Mouse (Mus musculus): ENCODE measurements around the gene Ndufa11. TPM values are rescaled to one million over a fixed set of nuclear protein-coding genes. Genes with fewer than 3 reads are reported as not detected.
A peak's percentile ranks its signal among the peaks of the same experiment; 100 is the strongest.

Gene Ndufa11
- total RNA-seq, 2 experiments from 2014 or later: 106 to 134 TPM

- peak; percentile 57 for ATAC-seq (replicated peaks; ENCODE audit: poor library complexity, severe bottlenecking)
Observed at GRCm38 (mm10) chr17:56757416-56758123, 40.0 kb downstream of the Ndufa11 start, which contains the start of gene Nrtn. Gene Nrtn (minus strand): TSS chr17:56757530.

DNA sequence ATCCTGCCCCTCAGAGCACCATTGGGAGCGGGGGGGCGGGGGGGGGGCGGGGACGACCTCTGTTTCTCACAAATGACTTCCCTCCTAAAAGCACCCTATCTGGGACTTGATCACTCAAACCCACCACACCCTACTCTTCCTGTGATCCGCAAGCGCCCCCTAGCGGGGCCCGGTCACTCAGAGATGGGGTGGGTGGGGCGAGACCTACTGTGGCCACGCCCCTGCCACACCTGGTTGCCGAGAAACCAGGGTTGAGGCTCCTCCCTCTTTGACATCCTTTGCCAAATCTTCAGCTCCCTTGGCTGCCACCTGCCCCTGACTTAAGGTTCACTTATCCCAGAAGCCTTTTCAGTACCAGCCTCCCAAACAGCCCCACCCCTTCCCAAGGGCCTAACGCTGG, 40.6 kb downstream of the Ndufa11 start:
- peak; percentile 32 for ATAC-seq (replicated peaks; ENCODE audit: poor library complexity, severe bottlenecking)

- ATAC-seq (replicated peaks; ENCODE audit: poor library complexity, severe bottlenecking): no peak
Observed at GRCm38 (mm10) chr17:56759261-56759660, 41.7 kb downstream of the Ndufa11 start.

- no peak for ATAC-seq (replicated peaks; ENCODE audit: poor library complexity, severe bottlenecking)
Observed at GRCm38 (mm10) chr17:56761077-56761476, 43.5 kb downstream of the Ndufa11 start.

GRCm38 (mm10) chr17:56761991-56762410, 44.4 kb downstream of the Ndufa11 start:
- peak; percentile 21 for ATAC-seq (replicated peaks; ENCODE audit: poor library complexity, severe bottlenecking)

GRCm38 (mm10) chr17:56762769-56763731, 45.5 kb downstream of the Ndufa11 start:
- peak; percentile 31 for ATAC-seq (replicated peaks; ENCODE audit: poor library complexity, severe bottlenecking)

DNA sequence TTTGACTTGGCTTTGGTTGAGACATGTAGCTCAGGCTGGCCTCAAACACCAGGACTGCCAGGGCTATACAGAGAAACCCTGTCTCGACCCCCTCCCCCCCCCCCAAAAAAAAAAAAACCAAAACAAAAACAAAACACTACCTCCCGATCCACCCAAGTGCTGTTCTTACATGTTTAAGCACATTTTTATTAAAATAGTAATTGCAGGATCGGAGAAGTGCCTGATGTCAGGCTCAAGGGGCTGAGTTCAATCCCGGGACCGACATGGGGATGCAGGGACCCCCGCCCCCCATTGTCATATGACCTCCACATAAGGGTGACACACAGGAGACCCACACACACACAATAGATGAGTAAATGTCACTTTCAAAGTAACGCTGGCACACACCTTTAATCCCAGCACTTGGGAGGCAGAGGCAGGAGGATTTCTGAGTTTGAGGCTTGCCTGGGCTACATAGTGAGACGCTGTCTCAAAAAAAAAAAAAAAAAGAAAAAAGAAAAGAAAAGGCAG, 46.2 kb downstream of the Ndufa11 start:
- no peak for ATAC-seq (replicated peaks; ENCODE audit: poor library complexity, severe bottlenecking)

DNA sequence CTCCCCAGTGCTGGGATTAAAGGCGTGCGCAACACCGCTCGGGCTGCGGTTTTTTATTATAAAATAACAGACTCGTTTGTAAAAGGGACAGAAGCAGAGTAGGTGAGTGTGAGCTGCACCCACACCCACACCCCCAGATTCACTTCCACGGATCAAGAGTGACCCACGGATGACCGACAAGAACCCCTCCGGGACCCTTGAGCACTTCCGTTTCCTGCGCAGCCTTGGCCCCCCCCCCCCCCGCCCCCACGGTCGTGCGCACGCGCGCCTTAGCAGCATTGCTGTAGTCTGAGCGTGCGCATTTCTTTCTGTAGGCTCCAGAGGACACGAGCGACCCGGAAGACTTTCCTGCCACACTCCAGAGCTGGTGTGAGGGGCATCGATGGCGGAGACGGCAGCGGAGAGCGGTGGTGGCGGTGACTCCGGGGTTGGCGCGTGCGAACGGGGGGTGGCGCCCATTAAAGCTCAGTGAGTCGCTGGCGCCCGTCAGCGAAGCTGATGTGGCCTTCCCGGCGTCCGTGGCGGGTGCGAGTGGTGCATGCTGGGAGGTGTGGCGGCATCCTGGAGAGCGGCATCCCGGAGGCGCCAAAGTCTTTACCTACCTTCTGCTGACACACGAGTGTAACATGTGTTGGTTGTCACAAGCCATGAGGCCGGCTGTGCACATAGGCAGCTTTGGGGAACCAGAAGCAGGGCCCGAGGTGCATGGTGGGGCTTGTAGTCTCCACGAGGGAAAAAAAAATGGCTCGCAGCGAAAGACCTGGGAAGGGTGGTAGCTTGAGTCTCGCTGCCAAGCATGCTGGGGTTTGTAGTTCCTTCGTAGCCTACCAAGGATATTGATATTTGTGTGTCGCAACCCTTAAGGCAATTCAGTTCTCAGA, 47.1 kb downstream of the Ndufa11 start, which contains the start of gene Dus3l:
Dus3l (plus strand) TSS at position 284 of the 881 bp plus-strand sequence.
- peak; percentile 68 for ATAC-seq (replicated peaks; ENCODE audit: poor library complexity, severe bottlenecking)

DNA sequence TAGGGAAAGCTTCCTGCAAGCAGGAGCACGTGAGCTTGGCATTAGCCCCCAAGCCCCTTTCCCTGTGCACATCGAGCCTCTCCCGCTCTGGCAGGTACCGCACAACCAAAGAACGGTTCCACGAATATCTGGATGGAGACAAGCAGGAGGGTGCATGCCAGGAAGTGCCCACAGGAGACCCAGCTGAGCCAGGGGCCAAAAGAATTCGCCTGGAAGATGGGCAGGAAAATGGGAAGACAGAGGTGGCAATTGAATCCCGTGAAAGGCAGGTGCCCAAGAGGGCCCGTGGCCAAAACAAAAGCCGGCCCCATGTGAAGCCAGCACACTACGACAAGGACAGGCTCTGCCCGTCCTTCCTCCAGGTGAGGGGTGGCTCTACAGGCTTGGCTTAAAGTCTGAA, 47.9 kb downstream of the Ndufa11 start:
- no peak for ATAC-seq (replicated peaks; ENCODE audit: poor library complexity, severe bottlenecking)

- no peak for ATAC-seq (replicated peaks; ENCODE audit: poor library complexity, severe bottlenecking)
Observed at GRCm38 (mm10) chr17:56766631-56767405, 49.3 kb downstream of the Ndufa11 start.

- no peak for ATAC-seq (replicated peaks; ENCODE audit: poor library complexity, severe bottlenecking)
Observed at GRCm38 (mm10) chr17:56767531-56768135, 50.1 kb downstream of the Ndufa11 start.

GRCm38 (mm10) chr17:56768941-56769340, 51.4 kb downstream of the Ndufa11 start:
- ATAC-seq (replicated peaks; ENCODE audit: poor library complexity, severe bottlenecking): no peak

DNA sequence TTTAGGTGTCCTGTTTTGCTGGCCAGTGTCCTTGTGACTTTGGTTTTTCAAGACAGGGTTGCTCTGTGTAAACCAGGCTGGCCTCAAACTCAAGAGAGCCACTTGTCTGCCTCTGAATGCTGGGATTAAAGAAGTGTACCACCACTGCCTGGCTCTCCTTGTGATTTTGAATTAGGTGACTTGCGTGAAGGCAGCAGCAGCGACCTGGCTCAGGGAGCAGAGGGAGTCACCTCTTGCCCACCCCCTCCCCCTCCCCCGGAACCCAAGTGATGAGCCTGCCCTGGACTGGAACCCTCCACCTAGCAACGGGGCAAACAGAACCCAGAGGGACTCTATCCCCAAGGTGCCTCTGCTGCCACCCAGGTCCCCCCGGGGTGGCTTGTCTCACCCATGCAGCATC, 52.4 kb downstream of the Ndufa11 start, which contains the start of gene Prr22:
Prr22 (plus strand) TSS at position 301 of the 400 bp plus-strand sequence.
- no peak for ATAC-seq (replicated peaks; ENCODE audit: poor library complexity, severe bottlenecking)

Other genes starting within 250 kb of the Ndufa11 start
- 62.2 and 73.5 TPM in 2 replicates for gene Ptprs, start 241.3 kb upstream of the Ndufa11 start, total RNA-seq (2014; fragmentation: Nextera tagmentation)
- gene Ptprs, start 241.3 kb upstream of the Ndufa11 start, total RNA-seq (2017): 45.1 and 59.2 TPM in 2 replicates
- not detected in 2 replicates for gene Znrf4, start 205.3 kb upstream of the Ndufa11 start, total RNA-seq (2014; fragmentation: Nextera tagmentation)
- gene Znrf4, start 205.3 kb upstream of the Ndufa11 start, total RNA-seq (2017): not detected in 2 replicates
- gene Gm20219, start 163.4 kb upstream of the Ndufa11 start, total RNA-seq (2014; fragmentation: Nextera tagmentation): 0.84 and 1.1 TPM in 2 replicates
- gene Gm20219, start 163.4 kb upstream of the Ndufa11 start, total RNA-seq (2017): 0.41 TPM in 1 of 2 replicates, not detected in the other
- 99.5 and 132 TPM in 2 replicates for gene Safb2, start 133.2 kb upstream of the Ndufa11 start, total RNA-seq (2014; fragmentation: Nextera tagmentation)
- gene Safb2, start 133.2 kb upstream of the Ndufa11 start, total RNA-seq (2017): 66.4 and 76.5 TPM in 2 replicates
- 69.1 and 99.9 TPM in 2 replicates for gene Safb, start 132.9 kb upstream of the Ndufa11 start, total RNA-seq (2014; fragmentation: Nextera tagmentation)
- gene Safb, start 132.9 kb upstream of the Ndufa11 start, total RNA-seq (2017): 72.9 and 77.2 TPM in 2 replicates
- 140 and 159 TPM in 2 replicates for gene 2410015M20Rik, start 108.0 kb upstream of the Ndufa11 start, total RNA-seq (2014; fragmentation: Nextera tagmentation)
- 147 and 185 TPM in 2 replicates for gene 2410015M20Rik, start 108.0 kb upstream of the Ndufa11 start, total RNA-seq (2017)
- 1,578 and 3,268 TPM in 2 replicates for gene Rpl36, start 104.4 kb upstream of the Ndufa11 start, total RNA-seq (2014; fragmentation: Nextera tagmentation)
- gene Rpl36, start 104.4 kb upstream of the Ndufa11 start, total RNA-seq (2017): 2,318 and 2,523 TPM in 2 replicates
- 38.2 and 45.5 TPM in 2 replicates for gene Lonp1, start 90.9 kb upstream of the Ndufa11 start, total RNA-seq (2014; fragmentation: Nextera tagmentation)
- gene Lonp1, start 90.9 kb upstream of the Ndufa11 start, total RNA-seq (2017): 64.1 and 68.4 TPM in 2 replicates
- not detected in 2 replicates for gene Catsperd, start 89.6 kb upstream of the Ndufa11 start, total RNA-seq (2014; fragmentation: Nextera tagmentation)
- gene Catsperd, start 89.6 kb upstream of the Ndufa11 start, total RNA-seq (2017): 0.77 TPM in 1 of 2 replicates, not detected in the other
- gene Ranbp3, start 44.5 kb upstream of the Ndufa11 start, total RNA-seq (2014; fragmentation: Nextera tagmentation): 43.9 and 64.7 TPM in 2 replicates
- gene Ranbp3, start 44.5 kb upstream of the Ndufa11 start, total RNA-seq (2017): 57.2 and 70.1 TPM in 2 replicates
- gene Vmac, start 255 bp downstream of the Ndufa11 start, total RNA-seq (2014; fragmentation: Nextera tagmentation): 5.3 and 9.1 TPM in 2 replicates
- gene Vmac, start 255 bp downstream of the Ndufa11 start, total RNA-seq (2017): 3.7 and 9.1 TPM in 2 replicates
- not detected in 2 replicates for gene Nrtn, start 39.8 kb downstream of the Ndufa11 start, total RNA-seq (2014; fragmentation: Nextera tagmentation)
- gene Nrtn, start 39.8 kb downstream of the Ndufa11 start, total RNA-seq (2017): not detected in 2 replicates
- 20.5 and 22.8 TPM in 2 replicates for gene Dus3l, start 47.0 kb downstream of the Ndufa11 start, total RNA-seq (2014; fragmentation: Nextera tagmentation)
- gene Dus3l, start 47.0 kb downstream of the Ndufa11 start, total RNA-seq (2017): 18.2 and 21.8 TPM in 2 replicates
- gene Prr22, start 52.5 kb downstream of the Ndufa11 start, total RNA-seq (2014; fragmentation: Nextera tagmentation): 0.17 and 2.6 TPM in 2 replicates
- 1.6 and 1.7 TPM in 2 replicates for gene Prr22, start 52.5 kb downstream of the Ndufa11 start, total RNA-seq (2017)
- gene Rfx2, start 113.2 kb downstream of the Ndufa11 start, total RNA-seq (2014; fragmentation: Nextera tagmentation): 4.4 and 6.4 TPM in 2 replicates
- gene Rfx2, start 113.2 kb downstream of the Ndufa11 start, total RNA-seq (2017): 1.6 and 2.8 TPM in 2 replicates
- not detected in 2 replicates for gene Acsbg2, start 156.7 kb downstream of the Ndufa11 start, total RNA-seq (2014; fragmentation: Nextera tagmentation)
- not detected in 2 replicates for gene Acsbg2, start 156.7 kb downstream of the Ndufa11 start, total RNA-seq (2017)
- 0.47 TPM in 1 of 2 replicates, not detected in the other for gene 1700061G19Rik, start 157.7 kb downstream of the Ndufa11 start, total RNA-seq (2014; fragmentation: Nextera tagmentation)
- 0.17 TPM in 1 of 2 replicates, not detected in the other for gene 1700061G19Rik, start 157.7 kb downstream of the Ndufa11 start, total RNA-seq (2017)
- 20.6 and 26.9 TPM in 2 replicates for gene Mllt1, start 217.6 kb downstream of the Ndufa11 start, total RNA-seq (2014; fragmentation: Nextera tagmentation)
- 16.6 and 17.0 TPM in 2 replicates for gene Mllt1, start 217.6 kb downstream of the Ndufa11 start, total RNA-seq (2017)